Mouse (Mus musculus): ENCODE measurements around the gene Cdh20. TPM values are rescaled to one million over a fixed set of nuclear protein-coding genes. Genes with fewer than 3 reads are reported as not detected.

Cdh20 gene
- polyA plus RNA-seq (2015; fragmentation: Nextera tagmentation; extraction: Ambion mirVana), result not detected in 2 replicates

DNA sequence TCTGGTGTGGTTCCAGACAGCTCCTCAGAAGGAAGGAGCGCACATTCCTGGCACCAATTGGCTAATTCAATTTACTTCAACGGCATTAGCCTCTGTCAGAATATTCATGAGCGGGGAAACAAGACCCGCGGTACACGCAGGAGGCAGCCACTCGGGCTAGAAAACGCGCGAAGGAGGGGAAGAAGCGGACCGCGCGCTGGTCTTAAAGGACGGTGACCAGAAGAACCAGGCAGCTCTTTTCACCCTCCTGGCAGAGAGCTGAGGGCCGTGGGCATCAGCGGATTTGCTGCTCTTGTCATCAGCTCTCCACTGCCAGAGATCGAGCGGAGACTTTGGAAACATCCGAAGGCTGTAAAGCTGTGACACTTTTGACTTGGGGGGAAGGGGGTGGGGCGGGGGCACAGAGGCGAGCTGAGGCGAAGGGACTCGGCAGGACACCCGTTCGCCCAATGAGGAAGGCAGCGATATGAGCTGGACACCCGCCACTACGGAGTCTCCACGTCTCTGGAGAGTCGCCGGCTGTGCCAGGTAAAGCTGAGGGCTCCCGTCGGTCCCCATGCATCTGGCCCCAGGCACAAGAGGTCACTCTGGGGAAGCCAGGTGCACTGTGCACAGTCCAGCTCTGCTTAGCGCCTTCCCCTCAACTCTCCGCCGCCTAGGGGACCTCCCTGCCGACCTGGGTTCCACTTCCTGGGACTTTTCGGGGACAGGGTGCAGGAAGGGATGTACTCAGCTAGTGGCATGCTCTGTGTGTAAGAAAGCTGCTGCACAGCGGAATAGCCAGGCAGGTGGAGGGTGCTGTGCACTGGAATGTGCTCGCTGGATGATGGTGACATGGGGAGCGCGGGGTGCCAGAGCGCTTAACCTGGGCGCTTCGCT is at the start of gene Cdh20:
Gene Cdh20, plus strand, starts transcription at position 159 of the 879 bp plus-strand sequence.

All from spleen, postnatal 0 days (tissue).